Mouse (Mus musculus) right cerebral cortex, postnatal 25 days (tissue): ENCODE data around the gene Psmd13.
"Not testable (repeated sequence)": the region's sequence is repeated elsewhere in the genome, so short reads cannot be mapped to it uniquely, and the experiment has no call there.

Experiments used
- DNase-seq: peaks from one replicate; pipeline ENCODE4 v3.0.0; 2022

Gene Psmd13

GRCm38 (mm10) chr7:140856785-140857549 is 24.8 kb upstream of the Psmd13 start, which contains the start of gene Ric8a:
Gene Ric8a (plus strand): TSS chr7:140856957.
- peak; percentile 91 for DNase-seq

- peak; percentile 28 for DNase-seq
These were observed 23.9 kb upstream of the Psmd13 start, which contains the start of gene Bet1l for GRCm38 (mm10) chr7:140857550-140858505. Gene Bet1l (minus strand): TSS chr7:140857577.

GRCm38 (mm10) chr7:140858746-140859145 is 23.0 kb upstream of the Psmd13 start:
- no peak for DNase-seq

GRCm38 (mm10) chr7:140859997-140860396 is 21.8 kb upstream of the Psmd13 start:
- DNase-seq = no peak

- DNase-seq = no peak
These were observed 21.0 kb upstream of the Psmd13 start for GRCm38 (mm10) chr7:140860728-140861127.

- no peak for DNase-seq
These were observed 17.0 kb upstream of the Psmd13 start for GRCm38 (mm10) chr7:140864761-140865160.

GRCm38 (mm10) chr7:140874224-140874623 is 7.5 kb upstream of the Psmd13 start:
- no peak for DNase-seq

GRCm38 (mm10) chr7:140877364-140877763 is 4.4 kb upstream of the Psmd13 start:
- no peak for DNase-seq

- DNase-seq = no peak
These were observed 2.4 kb upstream of the Psmd13 start for GRCm38 (mm10) chr7:140879355-140879754.

- DNase-seq = no peak
These were observed 1.3 kb upstream of the Psmd13 start for GRCm38 (mm10) chr7:140880419-140880818.

GRCm38 (mm10) chr7:140880865-140881515 is 778 bp upstream of the Psmd13 start:
- no peak for DNase-seq

- no peak for DNase-seq
These were observed 668 bp downstream of the Psmd13 start for GRCm38 (mm10) chr7:140882469-140882803.

- DNase-seq = not testable (repeated sequence)
These were observed 8.9 kb downstream of the Psmd13 start for GRCm38 (mm10) chr7:140890636-140891035.

GRCm38 (mm10) chr7:140894031-140894430 is 12.3 kb downstream of the Psmd13 start:
- DNase-seq = no peak

- DNase-seq = no peak
These were observed 12.8 kb downstream of the Psmd13 start for GRCm38 (mm10) chr7:140894611-140895010.

- DNase-seq = no peak
These were observed 16.1 kb downstream of the Psmd13 start for GRCm38 (mm10) chr7:140897863-140898262.

- no peak for DNase-seq
These were observed 17.4 kb downstream of the Psmd13 start for GRCm38 (mm10) chr7:140899121-140899520.

- DNase-seq = no peak
These were observed 18.5 kb downstream of the Psmd13 start, which contains the start of gene Cox8b for GRCm38 (mm10) chr7:140900220-140900619. Gene Cox8b (minus strand): TSS chr7:140900446.

GRCm38 (mm10) chr7:140902036-140902875 is 20.5 kb downstream of the Psmd13 start:
- DNase-seq = no peak

GRCm38 (mm10) chr7:140903212-140903611 is 21.4 kb downstream of the Psmd13 start:
- peak; percentile 60 for DNase-seq

GRCm38 (mm10) chr7:140905642-140906081 is 23.9 kb downstream of the Psmd13 start:
- no peak for DNase-seq

- no peak for DNase-seq
These were observed 25.4 kb downstream of the Psmd13 start for GRCm38 (mm10) chr7:140907131-140907530.
